Comparison of ENCODE assay signal across 1 mouse cellular context in the genomic region with DNA sequence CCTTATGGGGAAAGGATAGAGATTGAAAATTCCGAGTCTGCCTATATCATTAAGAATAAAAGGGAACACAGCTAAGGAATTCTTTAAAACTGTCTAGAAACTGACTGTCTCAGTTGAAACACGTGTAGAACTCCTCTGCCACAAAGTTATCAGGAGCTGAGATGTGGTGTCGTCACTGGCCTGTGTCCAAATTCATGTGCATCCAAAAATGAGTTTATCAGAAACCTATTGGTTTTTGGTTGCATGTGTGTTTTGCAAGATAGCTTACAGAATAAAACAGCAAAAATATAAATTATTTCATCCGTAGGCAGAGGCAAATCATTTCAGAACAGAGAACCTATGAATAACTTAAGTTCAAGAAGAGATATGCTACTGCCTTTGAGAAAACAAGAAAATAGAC.
A peak's percentile ranks its signal among the peaks of the same experiment; 100 is the strongest.
TF ChIP-seq lines count a peak whose summit lies in the region.

No protein-coding gene starts in this region.

TF ChIP-seq in MEL, 35 proteins besides CTCF, POLR2A, EP300 and RAD21 (continued from another document):
- no peak for TF ChIP-seq CHD1 (IDR thresholded peaks at IDR 0.05; ENCODE audit: low read depth, low read length)
- peak; percentile 97 for TF ChIP-seq MXI1 (IDR thresholded peaks at IDR 0.05; ENCODE audit: low read depth, low read length)
- 0 out of 2 replicates have a peak, but pooled peaks have one; percentile 57 for TF ChIP-seq JUND (IDR thresholded peaks at IDR 0.05; ENCODE audit: low read depth, low read length)
- no peak for TF ChIP-seq E2F4 (IDR thresholded peaks at IDR 0.05; ENCODE audit: borderline replicate concordance, low read depth, low read length)
- TF ChIP-seq SIN3A (IDR thresholded peaks at IDR 0.05; ENCODE audit: low read length), result peak; percentile 87
- TF ChIP-seq ZNF384 (IDR thresholded peaks at IDR 0.05; ENCODE audit: low read depth, low read length), result no peak
- no peak for TF ChIP-seq POLR2AphosphoS2 (IDR thresholded peaks at IDR 0.05; ENCODE audit: low read length)
- no peak for TF ChIP-seq ELF1 (IDR thresholded peaks at IDR 0.05; ENCODE audit: low read depth, low read length)
- TF ChIP-seq USF1 (IDR thresholded peaks at IDR 0.05; ENCODE audit: low read depth, low read length), result peak; percentile 39; the same call in 1 of the 2 replicates
- TF ChIP-seq POLR2AphosphoS5 (IDR thresholded peaks at IDR 0.05; ENCODE audit: borderline replicate concordance, low read depth, low read length), result no peak
- TF ChIP-seq ZMIZ1 (IDR thresholded peaks at IDR 0.05; ENCODE audit: low read depth, low read length), result no peak; the same call in 1 of the 2 replicates
- no peak for TF ChIP-seq MEF2A (IDR thresholded peaks at IDR 0.05; ENCODE audit: extremely low read depth, insufficient replicate concordance, low read depth, low read length, poor library complexity, severe bottlenecking)
- TF ChIP-seq HCFC1 (IDR thresholded peaks at IDR 0.05; ENCODE audit: low read depth, low read length), result peak; percentile 44; the same call in 1 of the 2 replicates
- TF ChIP-seq USF2 (IDR thresholded peaks at IDR 0.05; ENCODE audit: borderline replicate concordance in 1 of 2, insufficient read depth in 1 of 2, low read depth in 1 of 2, low read length in 2 of 2), result no peak
- no peak for TF ChIP-seq NELFE (IDR thresholded peaks at IDR 0.05; ENCODE audit: low read depth, low read length)
- peak; percentile 87 for TF ChIP-seq RCOR1 (IDR thresholded peaks at IDR 0.05; ENCODE audit: low read depth, low read length)
- no peak for TF ChIP-seq NRF1 (IDR thresholded peaks at IDR 0.05; ENCODE audit: insufficient read depth, low read depth, low read length, poor library complexity, severe bottlenecking)
- TF ChIP-seq GATA1 (IDR thresholded peaks at IDR 0.05; ENCODE audit: low read depth, low read length), result peak; percentile 91
- no peak for TF ChIP-seq TBP (IDR thresholded peaks at IDR 0.05; ENCODE audit: low read depth, low read length)
- no peak for TF ChIP-seq ZC3H11A (IDR thresholded peaks at IDR 0.05; ENCODE audit: low read depth, low read length)
- TF ChIP-seq ETS1 (IDR thresholded peaks at IDR 0.05; ENCODE audit: low read depth, low read length), result peak; percentile 97
- peak; percentile 94 for TF ChIP-seq BHLHE40 (IDR thresholded peaks at IDR 0.05; ENCODE audit: borderline replicate concordance, low read depth, low read length)
- TF ChIP-seq GABPA (IDR thresholded peaks at IDR 0.05; ENCODE audit: low read depth, low read length), result no peak
- TF ChIP-seq CHD2 (IDR thresholded peaks at IDR 0.05; ENCODE audit: low read length), result no peak
- TF ChIP-seq MYC (IDR thresholded peaks at IDR 0.05; ENCODE audit: low read depth, low read length), result peak; percentile 97
- no peak for TF ChIP-seq SMC3 (IDR thresholded peaks at IDR 0.05; ENCODE audit: low read depth, low read length)
- TF ChIP-seq MAFK (IDR thresholded peaks at IDR 0.05; ENCODE audit: borderline replicate concordance, low read depth, low read length), result 0 out of 2 replicates have a peak, but pooled peaks have one; percentile 51
